Mouse (Mus musculus) cortical plate, adult 2 months (tissue): Measurements from ENCODE around the gene Cnpy3. TPM values are rescaled to one million over a fixed set of nuclear protein-coding genes. Genes with fewer than 3 reads are reported as not detected.

Source experiments
- H3K27ac ChIP-seq: fragments of 200-500 bp; 2 replicates; pipeline ENCODE4 v1.5.1; 2012; ENCODE audit warnings: low read length, control low read depth, inconsistent platforms; ENCODE audit not compliant: insufficient read depth
- H3K4me1 ChIP-seq: fragments of 200-500 bp; 2 replicates; pipeline ENCODE4 v1.6.1; 2011; ENCODE audit warnings: low read length; ENCODE audit not compliant: control insufficient read depth, insufficient read depth
- H3K4me3 ChIP-seq: fragments of 200-500 bp; 2 replicates; pipeline ENCODE4 v1.5.1; 2011; ENCODE audit warnings: mild to moderate bottlenecking, low read length, control low read depth; ENCODE audit not compliant: insufficient read depth
- CTCF ChIP-seq: fragments of 200-500 bp; IDR thresholded peaks from 2 replicates; pipeline ENCODE4 v1.5.1; 2011; ENCODE audit warnings: mild to moderate bottlenecking, control low read depth, low read length; ENCODE audit not compliant: insufficient read depth; ENCODE audit errors: extremely low read depth
- POLR2A ChIP-seq: fragments of 200-500 bp; IDR thresholded peaks from 2 replicates; pipeline ENCODE4 v1.6.1; 2011; ENCODE audit warnings: mild to moderate bottlenecking, low read length, control low read depth; ENCODE audit not compliant: insufficient read depth; ENCODE audit errors: extremely low read depth
- polyA plus RNA-seq: library from polyadenylated mRNA; depleted of rRNA; stranded (reverse); fragments of >200 nt; gene quantifications from 2 replicates; pipeline ENCODE4 v1.2.3, GENCODE M21; 2012; rRNA removed

Cnpy3 gene
- polyA plus RNA-seq, 1 experiment, result 93.6 TPM

DNA sequence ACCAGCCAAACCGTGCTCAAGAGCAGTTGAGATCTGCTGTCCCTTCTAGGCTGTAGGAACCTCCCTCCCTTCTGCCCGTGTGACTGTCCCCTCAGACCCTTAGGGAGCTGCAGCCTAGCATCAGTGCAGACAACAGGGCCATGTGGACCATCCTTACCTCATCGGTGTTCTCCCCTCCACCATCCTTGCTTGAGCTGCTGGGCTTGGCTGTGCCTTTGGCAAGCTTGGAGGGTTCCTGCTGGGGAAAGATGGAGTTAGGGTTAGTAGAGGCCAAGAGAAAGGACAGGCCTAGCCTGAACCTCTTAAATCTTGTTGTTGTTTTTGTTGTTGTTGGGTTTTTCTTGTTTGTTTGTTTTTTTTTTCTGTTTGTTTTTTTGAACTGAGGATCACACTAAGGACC, 52.1 kb downstream of the Cnpy3 start:
- no peak for TF ChIP-seq POLR2A
- no peak for TF ChIP-seq CTCF
- Histone ChIP-seq H3K4me3 (no peak overlapping the region), H3K4me1 (peaks cover 10% of the 10 kb centered on the region), H3K27ac (no peak overlapping the region)

GRCm38 (mm10) chr17:46699245-46699644, 52.8 kb downstream of the Cnpy3 start:
- Histone ChIP-seq H3K4me1 (peaks cover 10% of the 10 kb centered on the region), H3K27ac (no peak overlapping the region), H3K4me3 (no peak overlapping the region)
- TF ChIP-seq POLR2A (no peak), CTCF (no peak)

DNA sequence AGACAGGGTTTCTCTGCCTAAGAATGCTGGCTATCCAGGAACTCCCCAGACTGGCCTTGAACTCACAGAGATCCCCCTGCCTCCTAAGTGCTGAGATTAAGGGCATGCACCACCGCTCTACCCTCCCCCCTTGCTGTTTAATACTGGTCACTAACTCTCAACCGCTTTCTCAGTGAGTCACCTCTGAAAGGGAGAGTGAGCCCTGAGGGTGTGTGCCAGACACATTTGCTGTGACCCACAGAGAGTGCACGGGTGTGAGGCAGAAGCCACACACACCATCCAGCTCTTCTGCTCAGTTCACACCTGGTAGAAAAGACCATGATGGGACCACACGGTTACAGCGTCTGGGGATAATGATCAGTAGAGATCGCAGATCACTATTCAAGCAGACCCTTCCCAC, 53.5 kb downstream of the Cnpy3 start:
- Histone ChIP-seq H3K27ac (no peak overlapping the region), H3K4me3 (no peak overlapping the region), H3K4me1 (peaks cover 9% of the 10 kb centered on the region)
- TF ChIP-seq POLR2A (no peak), CTCF (no peak)

DNA sequence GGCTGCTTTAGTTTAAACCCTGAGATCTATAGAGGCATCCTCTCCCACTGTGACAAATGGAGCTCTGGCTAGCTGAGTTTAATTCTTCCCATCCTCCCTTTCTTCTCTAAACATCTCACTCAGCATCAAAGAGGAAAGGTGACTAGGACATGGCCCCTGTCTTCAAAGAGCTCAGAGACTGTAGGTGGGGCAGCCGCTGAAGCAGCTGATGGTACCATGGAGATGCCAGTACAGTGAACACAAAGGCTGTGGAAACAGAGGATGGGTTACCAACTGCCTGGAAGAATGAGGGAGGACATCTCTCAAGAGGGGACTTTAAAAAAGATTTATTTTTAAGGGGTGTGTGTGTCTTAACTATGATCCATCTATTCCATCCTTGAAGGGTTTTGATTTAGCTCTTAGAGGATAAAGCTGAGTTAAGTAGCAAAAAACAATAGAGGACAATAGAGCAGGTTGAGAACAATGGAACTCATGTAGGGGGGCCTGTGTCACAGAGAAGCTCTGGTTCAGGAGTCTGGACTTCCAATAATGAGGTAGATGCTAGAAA, 57.4 kb downstream of the Cnpy3 start:
- no peak overlapping the region for H3K27ac ChIP-seq
- no peak for TF ChIP-seq CTCF
- no peak overlapping the region for H3K4me3 ChIP-seq
- H3K4me1 ChIP-seq, result no peaks in the 10 kb centered on the region

DNA sequence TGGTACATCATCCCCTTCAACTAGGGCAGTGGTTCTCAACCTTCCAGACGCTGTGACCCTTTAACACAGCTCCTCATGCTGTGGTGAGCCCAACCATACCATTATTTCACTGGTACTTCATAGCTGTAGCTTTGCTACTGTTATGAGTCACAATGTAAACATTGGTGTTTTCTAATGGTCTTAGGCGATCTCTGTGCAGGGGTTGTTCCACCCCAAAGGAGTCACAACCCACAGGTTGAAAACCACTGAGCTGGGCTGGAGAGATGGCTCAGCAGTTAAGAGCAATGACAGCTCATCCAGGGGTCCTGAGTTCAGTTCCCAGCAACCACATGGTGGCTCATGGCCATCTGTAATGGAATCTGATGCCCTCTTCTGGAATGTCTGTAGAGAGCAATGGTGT, 60.6 kb downstream of the Cnpy3 start:
- H3K27ac ChIP-seq, result no peak overlapping the region
- H3K4me3 ChIP-seq, result no peak overlapping the region
- no peaks in the 10 kb centered on the region for H3K4me1 ChIP-seq
- no peak for TF ChIP-seq CTCF
- no peak for TF ChIP-seq POLR2A

DNA sequence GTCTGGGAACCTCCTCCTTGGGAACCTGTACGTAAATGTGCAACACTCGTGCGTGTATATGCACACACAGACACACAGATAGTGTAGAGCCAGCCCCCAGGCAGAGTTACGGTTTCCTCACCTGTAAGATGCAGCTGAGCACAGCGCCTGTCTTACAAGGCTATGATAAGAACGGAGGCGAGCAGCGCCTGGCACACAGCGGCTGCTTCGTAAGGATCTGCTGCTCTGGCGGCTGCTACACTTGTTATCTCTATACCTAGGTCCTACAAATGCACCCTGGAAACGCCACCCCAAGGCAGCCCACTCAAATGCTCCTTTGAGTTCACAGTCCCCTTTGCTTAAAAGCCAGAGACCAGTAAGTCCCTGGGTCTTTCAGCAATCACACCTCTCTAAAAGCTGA, 61.3 kb downstream of the Cnpy3 start:
- Histone ChIP-seq H3K4me1 (no peaks in the 10 kb centered on the region), H3K4me3 (no peak overlapping the region), H3K27ac (no peak overlapping the region)
- TF ChIP-seq POLR2A (no peak), CTCF (no peak)

- Histone ChIP-seq H3K4me1 (no peaks in the 10 kb centered on the region), H3K4me3 (no peak overlapping the region), H3K27ac (no peak overlapping the region)
- TF ChIP-seq POLR2A (no peak), CTCF (no peak)
These were observed 66.1 kb downstream of the Cnpy3 start for GRCm38 (mm10) chr17:46685913-46686312.

Other genes starting within 250 kb of the Cnpy3 start
- 60.0 and 70.5 TPM in 2 replicates for gene Cul9, start 205.8 kb downstream of the Cnpy3 start, polyA plus RNA-seq
- gene Srf, start 196.0 kb downstream of the Cnpy3 start, polyA plus RNA-seq, result 89.1 and 90.0 TPM in 2 replicates
- gene Ptk7, start 122.7 kb downstream of the Cnpy3 start, polyA plus RNA-seq, result 6.5 and 6.8 TPM in 2 replicates
- 20.0 and 20.6 TPM in 2 replicates for gene Klc4, start 106.2 kb downstream of the Cnpy3 start, polyA plus RNA-seq
- 46.2 and 52.6 TPM in 2 replicates for gene Mrpl2, start 106.0 kb downstream of the Cnpy3 start, polyA plus RNA-seq
- 25.8 and 27.4 TPM in 2 replicates for gene Cul7, start 101.9 kb downstream of the Cnpy3 start, polyA plus RNA-seq
- gene Rrp36, start 77.9 kb downstream of the Cnpy3 start, polyA plus RNA-seq, result 28.1 and 29.5 TPM in 2 replicates
- 154 and 157 TPM in 2 replicates for gene Mea1, start 73.4 kb downstream of the Cnpy3 start, polyA plus RNA-seq
- 254 and 268 TPM in 2 replicates for gene Klhdc3, start 71.3 kb downstream of the Cnpy3 start, polyA plus RNA-seq
- 97.4 and 98.9 TPM in 2 replicates for gene Ppp2r5d, start 47.1 kb downstream of the Cnpy3 start, polyA plus RNA-seq
- gene Pex6, start 40.8 kb downstream of the Cnpy3 start, polyA plus RNA-seq, result 48.4 and 50.8 TPM in 2 replicates
- 1.3 and 1.8 TPM in 2 replicates for gene Gnmt, start 23.0 kb downstream of the Cnpy3 start, polyA plus RNA-seq
- 0.50 and 0.68 TPM in 2 replicates for gene Ptcra, start 11.5 kb upstream of the Cnpy3 start, polyA plus RNA-seq
- gene 2310039H08Rik, start 20.4 kb upstream of the Cnpy3 start, polyA plus RNA-seq, result 18.6 and 20.5 TPM in 2 replicates
- gene Rpl7l1, start 30.5 kb upstream of the Cnpy3 start, polyA plus RNA-seq, result 43.6 and 48.0 TPM in 2 replicates
- 33.1 and 33.9 TPM in 2 replicates for gene Bicral, start 106.3 kb upstream of the Cnpy3 start, polyA plus RNA-seq
- 25.6 and 26.1 TPM in 2 replicates for gene Tbcc, start 138.5 kb upstream of the Cnpy3 start, polyA plus RNA-seq
- not detected in 2 replicates for gene Prph2, start 158.2 kb upstream of the Cnpy3 start, polyA plus RNA-seq